Comparison of ENCODE assay signal across 24 mouse cellular contexts in the genomic region with DNA sequence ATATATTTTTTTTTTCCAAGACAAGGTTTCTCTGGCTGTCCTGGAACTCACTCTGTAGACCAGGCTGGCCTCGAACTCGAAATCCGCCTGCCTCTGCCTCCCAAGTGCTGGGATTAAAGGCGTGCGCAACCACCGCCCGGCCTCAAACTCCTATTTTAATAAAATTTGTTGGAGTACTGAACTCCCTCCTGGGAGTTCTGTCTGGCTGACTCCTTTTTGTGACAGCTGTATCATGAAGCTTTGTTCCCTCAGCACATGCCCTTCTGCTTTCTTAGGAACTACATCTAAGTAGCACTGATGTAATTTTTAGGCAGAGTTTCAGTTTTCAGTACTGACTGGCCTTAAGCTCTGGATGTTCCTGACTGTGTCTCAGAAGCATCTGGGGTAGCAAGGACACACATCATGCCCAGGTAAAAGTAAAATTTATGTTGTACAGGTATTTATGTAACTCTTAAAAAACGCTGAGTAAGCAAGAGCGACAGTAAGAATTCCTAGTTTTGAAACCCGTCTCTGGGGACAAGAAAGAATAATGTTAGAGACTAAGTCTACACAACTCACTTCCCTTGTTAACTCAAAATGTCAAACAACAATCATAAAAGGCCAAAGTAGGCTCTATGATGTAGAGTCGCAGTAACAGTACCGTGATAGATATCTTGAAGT.
"Had no signal": no experiment of that assay in that cellular context is flagged by ENCODE, and none has a peak within 500 bp of the region (broad histone marks: within the 10 kb centered on the region; RNA-seq: fewer than 3 reads in every experiment).

No protein-coding gene starts in this region.

- H3K9me3 ChIP-seq: heart, embryonic 10.5 days; heart, embryonic 12.5 days; hindbrain, embryonic 10.5 days; hindbrain, embryonic 13.5 days; hindbrain, embryonic 15.5 days; kidney, embryonic 15.5 days; limb, embryonic 13.5 days; limb, embryonic 15.5 days; liver, embryonic 12.5 days had no signal

- H3K4me3 ChIP-seq: heart, embryonic 10.5 days; heart, embryonic 12.5 days; hindbrain, embryonic 10.5 days; hindbrain, embryonic 13.5 days; hindbrain, embryonic 15.5 days; kidney, embryonic 15.5 days; limb, embryonic 13.5 days; limb, embryonic 15.5 days; liver, embryonic 12.5 days had no signal

- H3K4me1 ChIP-seq: hindbrain, embryonic 10.5 days; hindbrain, embryonic 13.5 days; hindbrain, embryonic 15.5 days; kidney, embryonic 15.5 days; limb, embryonic 15.5 days had no signal

- H3K27me3 ChIP-seq: heart, embryonic 12.5 days; hindbrain, embryonic 13.5 days; hindbrain, embryonic 15.5 days; kidney, embryonic 15.5 days; limb, embryonic 13.5 days; limb, embryonic 15.5 days; liver, embryonic 12.5 days had no signal

- H3K9ac ChIP-seq: heart, embryonic 12.5 days; hindbrain, embryonic 13.5 days; hindbrain, embryonic 15.5 days; kidney, embryonic 15.5 days; limb, embryonic 13.5 days; limb, embryonic 15.5 days; liver, embryonic 12.5 days; liver, embryonic 14.5 days had no signal

- H3K27ac ChIP-seq: heart, embryonic 10.5 days; hindbrain, embryonic 10.5 days; hindbrain, embryonic 13.5 days; hindbrain, embryonic 15.5 days; hindbrain, postnatal 0 days; kidney, embryonic 15.5 days; kidney, postnatal 0 days; limb, embryonic 13.5 days; limb, embryonic 15.5 days; liver, embryonic 12.5 days; liver, embryonic 14.5 days had no signal

- DNase-seq: gastrocnemius, postnatal 14 days; gastrocnemius, postnatal 36 days; heart, postnatal 36 days; kidney, adult 11 months; kidney, adult 2 months; kidney, adult 9 months; kidney, postnatal 14 days; kidney, postnatal 36 days; layer of hippocampus, adult 9-11 months; layer of hippocampus, postnatal 36 days; left cerebral cortex, postnatal 4 days; lung, adult 18-20 months had no signal
